In genomic region chr5:74206649-74207048, GRCm38 (mm10) we compare ENCODE assay signal across 20 mouse cellular contexts. TPM values are rescaled to one million over a fixed set of nuclear protein-coding genes. Genes with fewer than 3 reads are reported as not detected.
DNase-seq lines count a peak whose midpoint lies in the region; ATAC-seq and TF ChIP-seq lines count a peak whose summit lies in the region.
"Had no signal": no experiment of that assay in that cellular context is flagged by ENCODE, and none has a peak within 500 bp of the region (broad histone marks: within the 10 kb centered on the region; RNA-seq: fewer than 3 reads in every experiment).

No protein-coding gene starts in this region.

- WGBS in forebrain, embryonic 10.5 days = 86% methylated on average over 7 of the region's 7 CpGs
- WGBS in forebrain, embryonic 15.5 days = 89% methylated on average over 7 of the region's 7 CpGs
- WGBS in heart, embryonic 13.5 days = 74% methylated on average over 7 of the region's 7 CpGs
- WGBS in kidney, postnatal 0 days = 48% methylated on average over 7 of the region's 7 CpGs

- ATAC-seq in forebrain, embryonic 15.5 days (replicated peaks) = no peak
- no peak for ATAC-seq in heart, embryonic 13.5 days (ENCODE audit: extremely low read depth, insufficient number of reproducible peaks, low FRiP score, low TSS enrichment)
- ATAC-seq in kidney, postnatal 0 days (replicated peaks; ENCODE audit: low FRiP score, low read depth) = peak; percentile 83
- ATAC-seq: forebrain, embryonic 13.5 days had no signal

- H3K36me3 ChIP-seq in forebrain, embryonic 10.5 days (replicated peaks) = no peaks in the 10 kb centered on the region
- no peaks in the 10 kb centered on the region for H3K36me3 ChIP-seq in forebrain, embryonic 15.5 days
- H3K36me3 ChIP-seq in heart, embryonic 13.5 days = no peaks in the 10 kb centered on the region; the same call in 1 of the 2 replicates
- H3K36me3 ChIP-seq in kidney, postnatal 0 days (ENCODE audit: insufficient read depth, low read length) = no peaks in the 10 kb centered on the region
- H3K36me3 ChIP-seq: embryonic facial prominence, embryonic 13.5 days; midbrain, embryonic 10.5 days had no signal

- no peaks in the 10 kb centered on the region for H3K9me3 ChIP-seq in forebrain, embryonic 10.5 days
- H3K9me3 ChIP-seq in forebrain, embryonic 15.5 days = no peaks in the 10 kb centered on the region
- no peaks in the 10 kb centered on the region for H3K9me3 ChIP-seq in heart, embryonic 13.5 days
- no peaks in the 10 kb centered on the region; the same call in 1 of the 2 replicates for H3K9me3 ChIP-seq in kidney, postnatal 0 days (replicated peaks; ENCODE audit: low read length)
- H3K9me3 ChIP-seq: embryonic facial prominence, embryonic 13.5 days had no signal

- 0 out of 2 replicates have a peak overlapping the region, but pooled peaks have one; percentile 15 for H3K27ac ChIP-seq in forebrain, embryonic 10.5 days
- no peak overlapping the region for H3K27ac ChIP-seq in forebrain, embryonic 15.5 days (replicated peaks)
- peak overlapping the region; percentile 90 for H3K27ac ChIP-seq in heart, embryonic 13.5 days (replicated peaks)
- H3K27ac ChIP-seq in kidney, postnatal 0 days = peak overlapping the region; percentile 28; the same call in 1 of the 2 replicates
- H3K27ac ChIP-seq: embryonic facial prominence, embryonic 13.5 days; forebrain, embryonic 13.5 days; hindbrain, embryonic 14.5 days; macrophage; midbrain, embryonic 10.5 days had no signal

- H3K4me3 ChIP-seq in forebrain, embryonic 10.5 days = no peak overlapping the region
- H3K4me3 ChIP-seq in forebrain, embryonic 15.5 days = no peak overlapping the region
- no peak overlapping the region for H3K4me3 ChIP-seq in heart, embryonic 13.5 days
- H3K4me3 ChIP-seq in kidney, postnatal 0 days (replicated peaks; ENCODE audit: low read depth, low read length) = no peak overlapping the region
- H3K4me3 ChIP-seq: embryonic facial prominence, embryonic 13.5 days; erythroblast, embryonic 14.5 days; forebrain, embryonic 13.5 days; midbrain, embryonic 10.5 days had no signal

- H3K4me1 ChIP-seq in forebrain, embryonic 10.5 days = peaks cover 48% of the 10 kb centered on the region
- H3K4me1 ChIP-seq in forebrain, embryonic 15.5 days = no peaks in the 10 kb centered on the region
- H3K4me1 ChIP-seq in heart, embryonic 13.5 days = peaks cover 79% of the 10 kb centered on the region
- peaks cover 17% of the 10 kb centered on the region; the same call in 1 of the 2 replicates for H3K4me1 ChIP-seq in kidney, postnatal 0 days (replicated peaks; ENCODE audit: insufficient read depth, low read length)

- no peak overlapping the region for H3K4me2 ChIP-seq in forebrain, embryonic 15.5 days (replicated peaks)
- peak overlapping the region; percentile 27; the same call in 1 of the 2 replicates for H3K4me2 ChIP-seq in heart, embryonic 13.5 days
- H3K4me2 ChIP-seq in kidney, postnatal 0 days (ENCODE audit: low read length) = no peak overlapping the region
- H3K4me2 ChIP-seq: embryonic facial prominence, embryonic 13.5 days; forebrain, embryonic 13.5 days; hindbrain, embryonic 14.5 days had no signal

- no peak for DNase-seq in forebrain, embryonic 10.5 days (ENCODE audit: extremely low spot score, low spot score)
- DNase-seq in heart, adult 9 months (ENCODE audit: low spot score in 2 of 2) = no peak
- DNase-seq in kidney, adult 18-20 months = peak; percentile 10
- no peak for DNase-seq in kidney, postnatal 10 days
- peak; percentile 78 for DNase-seq in kidney, postnatal 0 days (ENCODE audit: low spot score)
- no peak for DNase-seq in ovary, postnatal 36 days (ENCODE audit: low spot score)
- DNase-seq: adrenal gland, postnatal 14 days; cerebellum, adult 2 months; cerebellum, postnatal 25 days; embryo, embryonic 11 days; thymus, adult 18-20 months; thymus, postnatal 36 days had no signal

- TF ChIP-seq CTCF in kidney, postnatal 0 days (IDR thresholded peaks at IDR 0.05; ENCODE audit: low read depth) = no peak

- no peaks in the 10 kb centered on the region for H3K27me3 ChIP-seq in forebrain, embryonic 10.5 days (ENCODE audit: poor library complexity, severe bottlenecking)
- H3K27me3 ChIP-seq in forebrain, embryonic 15.5 days = no peaks in the 10 kb centered on the region
- no peaks in the 10 kb centered on the region for H3K27me3 ChIP-seq in heart, embryonic 13.5 days (replicated peaks)
- H3K27me3 ChIP-seq in kidney, postnatal 0 days (ENCODE audit: insufficient read depth, low read length) = no peaks in the 10 kb centered on the region
- H3K27me3 ChIP-seq: embryonic facial prominence, embryonic 13.5 days; forebrain, embryonic 13.5 days had no signal

- H3K9ac ChIP-seq in forebrain, embryonic 15.5 days (replicated peaks) = no peak overlapping the region
- 0 out of 2 replicates have a peak overlapping the region, but pooled peaks have one; percentile 44 for H3K9ac ChIP-seq in heart, embryonic 13.5 days
- no peak overlapping the region for H3K9ac ChIP-seq in kidney, postnatal 0 days (ENCODE audit: low read depth, low read length)
- H3K9ac ChIP-seq: embryonic facial prominence, embryonic 13.5 days; forebrain, embryonic 13.5 days; hindbrain, embryonic 14.5 days had no signal

RNA-seq across cellular contexts. Expression of gene Rasl11b, which starts 11.6 kb away (rescaled TPM):
- polyA plus RNA-seq in forebrain, embryonic 10.5 days (2016; fragmentation: Nextera tagmentation; extraction: Ambion mirVana) = 27.5 and 29.2 TPM in 2 replicates
- polyA plus RNA-seq in forebrain, embryonic 15.5 days (2015; fragmentation: Nextera tagmentation; extraction: Ambion mirVana) = 30.9 TPM in 2 replicates
- polyA plus RNA-seq in heart, embryonic 13.5 days (2015; fragmentation: Nextera tagmentation; extraction: Ambion mirVana) = 79.7 and 88.1 TPM in 2 replicates
- polyA plus RNA-seq in kidney, postnatal 0 days (2015; fragmentation: Nextera tagmentation; extraction: Ambion mirVana) = 96.5 and 99.9 TPM in 2 replicates
- polyA plus RNA-seq: erythroblast, embryonic 14.5 days; macrophage had no signal

Comparison
In these comparisons a context has a peak if more than half of its experiments do, and no peak if none do; other contexts are left out.
1. DNase-seq: peak in kidney, adult 18-20 months (single experiment) and kidney, postnatal 0 days (single experiment); none in forebrain, embryonic 10.5 days (single experiment), heart, adult 9 months (0 of 2), kidney, postnatal 10 days (single experiment) and ovary, postnatal 36 days (single experiment).